Mouse (Mus musculus) small intestine, adult 2 months (tissue): ENCODE data around the gene Eml6.

Experiments used
- CTCF ChIP-seq: fragments of 200-500 bp; IDR thresholded peaks from 2 replicates; pipeline ENCODE4 v1.5.1; 2012; ENCODE audit warnings: low read depth, mild to moderate bottlenecking, control low read depth, inconsistent platforms, low read length, moderate library complexity, mixed read lengths; ENCODE audit not compliant: insufficient replicate concordance, insufficient read length; ENCODE audit errors: extremely low read depth
- POLR2A ChIP-seq: fragments of 200-500 bp; IDR thresholded peaks from 2 replicates; pipeline ENCODE4 v1.6.1; 2012; ENCODE audit warnings: low read depth, mild to moderate bottlenecking, control low read depth, inconsistent platforms, low read length, moderate library complexity

DNA sequence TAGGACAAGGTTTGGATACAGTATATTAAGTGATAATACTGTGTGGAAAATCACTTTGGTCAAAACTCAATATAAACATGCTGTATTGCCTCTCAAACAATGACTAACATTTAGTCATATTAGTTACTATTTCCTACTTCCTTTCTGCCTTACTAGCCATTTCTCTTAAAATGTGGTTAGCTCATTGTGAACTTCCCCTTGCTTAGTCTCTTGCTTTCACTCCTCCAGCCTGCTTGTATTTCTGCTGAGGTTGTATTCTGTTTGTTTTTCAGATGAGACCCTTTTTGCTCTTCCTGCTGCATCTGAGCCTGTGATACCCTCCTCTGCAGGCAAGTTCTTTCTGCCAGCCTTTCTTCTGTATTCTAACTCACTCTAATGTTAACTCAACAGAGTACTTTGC, 320.6 kb downstream of the Eml6 start:
- TF ChIP-seq POLR2A (no peak), CTCF (no peak)
